Mouse (Mus musculus) ES-Bruce4 (cell line): ENCODE results near the gene Spert. TPM values are rescaled to one million over a fixed set of nuclear protein-coding genes. Genes with fewer than 3 reads are reported as not detected.

Experiments used
- H3K27ac ChIP-seq: 2 replicates; pipeline ENCODE4 v1.5.1; 2012; ENCODE audit warnings: low read length, inconsistent platforms; ENCODE audit not compliant: insufficient read depth
- H3K27me3 ChIP-seq: 2 replicates; pipeline ENCODE4 v1.6.1; 2012; ENCODE audit warnings: mild to moderate bottlenecking, low read length, inconsistent platforms; ENCODE audit not compliant: control insufficient read depth, poor library complexity, insufficient read depth, severe bottlenecking
- H3K36me3 ChIP-seq: 2 replicates; pipeline ENCODE4 v1.6.1; 2012; ENCODE audit warnings: inconsistent platforms, mild to moderate bottlenecking, low read length, moderate library complexity; ENCODE audit not compliant: control insufficient read depth, poor library complexity, insufficient read depth, severe bottlenecking
- H3K4me1 ChIP-seq: one replicate; pipeline ENCODE4 v1.8.1; 2011; ENCODE audit warnings: low read length; ENCODE audit not compliant: control insufficient read depth, insufficient read depth
- H3K4me3 ChIP-seq: 2 replicates; pipeline ENCODE4 v1.5.1; 2011; ENCODE audit warnings: low read depth, mild to moderate bottlenecking, low read length
- H3K9ac ChIP-seq: 2 replicates; pipeline ENCODE4 v1.6.1; 2012; ENCODE audit warnings: low read depth, mild to moderate bottlenecking, inconsistent platforms; ENCODE audit not compliant: poor library complexity, severe bottlenecking
- H3K9me3 ChIP-seq: replicated peaks from 2 replicates; pipeline ENCODE4 v1.6.1; 2012; ENCODE audit warnings: mild to moderate bottlenecking, low read length, inconsistent platforms; ENCODE audit not compliant: control insufficient read depth, poor library complexity, insufficient read depth, severe bottlenecking
- CTCF ChIP-seq: IDR thresholded peaks from one replicate; pipeline ENCODE4 v1.8.1; 2011; ENCODE audit warnings: low read depth, low read length
- EP300 ChIP-seq: IDR thresholded peaks from 2 replicates; pipeline ENCODE4 v1.6.1; 2011; ENCODE audit warnings: low read depth, low read length; ENCODE audit not compliant: insufficient read depth
- POLR2A ChIP-seq: IDR thresholded peaks from one replicate; pipeline ENCODE4 v1.8.1; 2011; ENCODE audit warnings: low read length; ENCODE audit not compliant: insufficient read depth
- polyA plus RNA-seq: library from polyadenylated mRNA; stranded (reverse); fragments of >200 nt; gene quantifications from 2 replicates; pipeline ENCODE4 v1.2.4, GENCODE M21; 2011; ENCODE audit warnings: low read depth; ENCODE audit not compliant: missing spikeins, insufficient read depth, insufficient read length

Spert gene
- polyA plus RNA-seq, 1 experiment, result not detected

DNA sequence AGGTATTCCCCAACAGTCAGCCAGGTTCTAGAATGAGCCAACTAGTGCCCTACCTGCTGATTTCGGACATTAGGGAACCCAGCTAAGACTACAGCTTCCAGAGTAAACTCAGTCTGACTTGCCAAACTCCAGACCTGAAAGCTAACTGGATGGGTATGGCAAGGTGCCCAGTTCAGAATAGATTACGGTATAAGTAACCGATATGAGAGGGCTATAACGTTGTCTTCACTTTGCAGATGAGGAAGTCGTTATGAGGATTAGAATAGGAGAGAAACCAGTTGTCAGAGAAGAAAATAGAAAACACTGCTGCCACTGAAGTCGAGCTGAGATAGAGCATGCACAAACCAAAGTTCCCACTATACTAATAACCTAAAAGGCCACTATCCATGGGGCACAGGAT lies 13.9 kb downstream of the Spert start:
- Histone ChIP-seq H3K27ac (no peak overlapping the region), H3K9ac (no peak overlapping the region), H3K4me1 (no peaks in the 10 kb centered on the region), H3K27me3 (no peaks in the 10 kb centered on the region), H3K36me3 (no peaks in the 10 kb centered on the region), H3K9me3 (no peaks in the 10 kb centered on the region), H3K4me3 (no peak overlapping the region)
- TF ChIP-seq EP300, result no peak
- no peak for TF ChIP-seq CTCF
- TF ChIP-seq POLR2A, result no peak

GRCm38 (mm10) chr14:75566303-75566702 lies 26.6 kb downstream of the Spert start:
- H3K27ac ChIP-seq, result no peak overlapping the region
- H3K27me3 ChIP-seq, result no peaks in the 10 kb centered on the region
- no peaks in the 10 kb centered on the region for H3K36me3 ChIP-seq
- no peak overlapping the region for H3K9ac ChIP-seq
- H3K9me3 ChIP-seq, result no peaks in the 10 kb centered on the region
- no peaks in the 10 kb centered on the region for H3K4me1 ChIP-seq
- TF ChIP-seq POLR2A (no peak), EP300 (no peak), CTCF (no peak)
- no peak overlapping the region for H3K4me3 ChIP-seq

- no peak overlapping the region for H3K4me3 ChIP-seq
- no peak overlapping the region for H3K9ac ChIP-seq
- TF ChIP-seq EP300, result no peak
- TF ChIP-seq POLR2A, result no peak
- TF ChIP-seq CTCF, result no peak
- no peaks in the 10 kb centered on the region for H3K36me3 ChIP-seq
- H3K27me3 ChIP-seq, result no peaks in the 10 kb centered on the region
- no peaks in the 10 kb centered on the region for H3K4me1 ChIP-seq
- H3K27ac ChIP-seq, result no peak overlapping the region
- H3K9me3 ChIP-seq, result no peaks in the 10 kb centered on the region
These were observed 27.3 kb downstream of the Spert start for GRCm38 (mm10) chr14:75565534-75566140.

DNA sequence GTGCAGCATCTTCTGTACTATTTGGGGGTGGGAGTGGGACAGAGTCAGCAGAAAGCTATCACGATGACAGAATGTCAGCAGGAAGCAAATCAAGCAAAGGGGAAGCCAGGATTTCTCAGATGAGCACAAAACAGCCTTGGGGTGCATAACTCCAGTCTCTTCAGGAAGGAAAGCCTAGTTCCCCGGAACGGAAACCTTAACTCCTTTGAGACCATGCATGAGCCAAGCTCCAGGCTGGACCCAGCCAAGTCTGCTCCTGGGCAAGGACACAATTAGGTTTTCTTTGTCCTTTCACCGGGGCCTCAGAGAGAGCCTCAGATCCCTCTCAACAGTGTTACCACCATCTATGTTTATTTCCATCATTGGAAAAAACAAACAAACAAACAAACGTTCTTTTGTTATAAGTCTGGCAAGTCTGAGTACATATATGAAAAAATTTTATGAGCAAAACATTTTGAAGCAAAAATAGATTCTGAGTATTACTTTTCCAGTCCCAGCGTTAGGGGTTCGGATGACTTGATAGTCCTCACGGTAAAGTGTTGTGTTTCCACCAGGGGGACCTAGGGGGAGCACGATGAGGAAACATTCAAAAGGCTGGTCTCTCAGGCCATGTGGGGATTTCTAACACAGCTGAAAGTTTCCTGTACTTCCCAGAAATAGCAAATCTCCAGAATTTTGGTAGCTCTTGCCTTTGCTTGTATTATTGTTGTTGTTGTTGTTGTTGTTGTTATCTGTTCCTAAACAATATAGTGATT lies 31.2 kb downstream of the Spert start:
- Histone ChIP-seq H3K27me3 (no peaks in the 10 kb centered on the region), H3K36me3 (no peaks in the 10 kb centered on the region), H3K4me3 (no peak overlapping the region), H3K27ac (no peak overlapping the region), H3K9ac (no peak overlapping the region), H3K4me1 (no peaks in the 10 kb centered on the region), H3K9me3 (no peaks in the 10 kb centered on the region)
- TF ChIP-seq EP300, result no peak
- no peak for TF ChIP-seq CTCF
- no peak for TF ChIP-seq POLR2A

DNA sequence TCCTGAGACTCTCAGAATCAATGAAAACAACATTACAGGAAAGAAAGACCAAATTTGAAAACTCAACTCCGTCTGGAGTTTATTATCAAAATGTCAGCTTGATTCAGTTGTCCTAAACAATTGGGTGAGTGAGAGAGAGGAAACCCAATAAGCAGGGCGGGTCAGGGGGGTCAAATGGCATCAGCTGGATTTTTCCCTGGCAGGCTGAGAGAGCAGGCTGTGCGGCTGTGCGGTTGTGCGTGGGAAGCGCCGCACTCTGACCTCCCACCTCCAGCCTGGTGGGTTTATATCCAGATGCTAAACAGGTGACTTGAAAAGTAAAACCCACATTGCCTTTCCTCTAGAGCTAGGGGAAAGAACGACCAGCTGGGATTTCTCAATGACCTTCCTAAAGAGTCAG lies 51.2 kb downstream of the Spert start:
- no peaks in the 10 kb centered on the region for H3K36me3 ChIP-seq
- H3K27ac ChIP-seq, result no peak overlapping the region
- TF ChIP-seq POLR2A (no peak), EP300 (no peak), CTCF (no peak)
- peaks cover 3% of the 10 kb centered on the region for H3K4me1 ChIP-seq
- H3K9me3 ChIP-seq, result no peaks in the 10 kb centered on the region
- no peaks in the 10 kb centered on the region for H3K27me3 ChIP-seq
- no peak overlapping the region for H3K9ac ChIP-seq
- no peak overlapping the region for H3K4me3 ChIP-seq

GRCm38 (mm10) chr14:75540996-75541350 lies 51.9 kb downstream of the Spert start:
- Histone ChIP-seq H3K27ac (no peak overlapping the region), H3K36me3 (no peaks in the 10 kb centered on the region), H3K4me1 (peaks cover 3% of the 10 kb centered on the region), H3K27me3 (no peaks in the 10 kb centered on the region), H3K9me3 (no peaks in the 10 kb centered on the region), H3K9ac (no peak overlapping the region), H3K4me3 (no peak overlapping the region)
- TF ChIP-seq CTCF (no peak), POLR2A (no peak), EP300 (no peak)
